Comparison of ENCODE assay signal across 10 mouse cellular contexts in genomic region chr4:63021034-63021700, GRCm38 (mm10). TPM values are rescaled to one million over a fixed set of nuclear protein-coding genes. Genes with fewer than 3 reads are reported as not detected.
A peak's percentile ranks its signal among the peaks of the same experiment; 100 is the strongest.
DNase-seq lines count a peak whose midpoint lies in the region; ATAC-seq and TF ChIP-seq lines count a peak whose summit lies in the region.
"Had no signal": no experiment of that assay in that cellular context is flagged by ENCODE, and none has a peak within 500 bp of the region (broad histone marks: within the 10 kb centered on the region; RNA-seq: fewer than 3 reads in every experiment).

No protein-coding gene starts in this region.

- no peaks in the 10 kb centered on the region for H3K27me3 ChIP-seq in lung, embryonic 15.5 days
- H3K27me3 ChIP-seq in limb, embryonic 13.5 days = no peaks in the 10 kb centered on the region

- peak; percentile 37 for DNase-seq in adrenal gland, postnatal 10 days
- DNase-seq in adrenal gland, postnatal 4 days (ENCODE audit: low spot score in 2 of 2) = no peak
- DNase-seq in lung, adult 18-20 months = no peak
- DNase-seq in heart, postnatal 14 days = peak; percentile 53 to 54
- no peak for DNase-seq in left cerebral cortex, adult 2 months (ENCODE audit: extremely low spot score in 1 of 2, low spot score in 2 of 2)
- DNase-seq in frontal cortex, postnatal 14 days (ENCODE audit: low spot score in 2 of 2) = no peak

- ATAC-seq in lung, embryonic 15.5 days (ENCODE audit: borderline replicate concordance, extremely low read depth, low FRiP score, low TSS enrichment) = peak; percentile 36
- no peak for ATAC-seq in limb, embryonic 13.5 days (ENCODE audit: low FRiP score, low read depth)
- ATAC-seq: midbrain, embryonic 16.5 days had no signal

- no peak overlapping the region for H3K4me3 ChIP-seq in lung, embryonic 15.5 days
- no peak overlapping the region for H3K4me3 ChIP-seq in limb, embryonic 13.5 days
- H3K4me3 ChIP-seq in left cerebral cortex, adult 2 months = no peak overlapping the region
- H3K4me3 ChIP-seq: heart, adult 2 months had no signal

- no peak overlapping the region for H3K9ac ChIP-seq in lung, embryonic 15.5 days
- no peak overlapping the region for H3K9ac ChIP-seq in limb, embryonic 13.5 days

- peak overlapping the region; percentile 13; the same call in 1 of the 2 replicates for H3K27ac ChIP-seq in lung, embryonic 15.5 days
- 0 out of 2 replicates have a peak overlapping the region, but pooled peaks have one; percentile 10 for H3K27ac ChIP-seq in limb, embryonic 13.5 days
- no peak overlapping the region for H3K27ac ChIP-seq in left cerebral cortex, adult 2 months
- H3K27ac ChIP-seq: heart, adult 2 months had no signal

- no peak for TF ChIP-seq CTCF in left cerebral cortex, adult 2 months (IDR thresholded peaks at IDR 0.05)

- peaks cover 20% of the 10 kb centered on the region for H3K4me1 ChIP-seq in lung, embryonic 15.5 days
- H3K4me1 ChIP-seq in limb, embryonic 13.5 days = peaks cover 19% of the 10 kb centered on the region

- H3K36me3 ChIP-seq in lung, embryonic 15.5 days = no peaks in the 10 kb centered on the region
- peaks cover 4% of the 10 kb centered on the region; the same call in 1 of the 2 replicates for H3K36me3 ChIP-seq in limb, embryonic 13.5 days

- H3K4me2 ChIP-seq in lung, embryonic 15.5 days = no peak overlapping the region
- no peak overlapping the region for H3K4me2 ChIP-seq in limb, embryonic 13.5 days (replicated peaks)

- H3K9me3 ChIP-seq in lung, embryonic 15.5 days = no peaks in the 10 kb centered on the region
- H3K9me3 ChIP-seq in limb, embryonic 13.5 days = no peaks in the 10 kb centered on the region

- intact Hi-C loops in heart, postnatal 14 days (cut with DNase I) = loop anchor here (5.0 kb wide), 2 partner anchors 91 to 239 kb away; no protein-coding TSS in a partner anchor
- intact Hi-C loops in left cerebral cortex, adult 2 months (cut with DNase I) = no loop called here

- WGBS in lung, embryonic 15.5 days = 42% methylated on average over 6 of the region's 6 CpGs
- 64% methylated on average over 6 of the region's 6 CpGs for WGBS in limb, embryonic 13.5 days

RNA-seq across cellular contexts. Expression of gene Zfp618, which starts 55.8 kb away (rescaled TPM):
- total RNA-seq in adrenal gland, postnatal 10 days (2021) = 10 to 100 TPM in 1 of 2 experiments, 1 to 10 TPM in 1; 9.1 to 11.0 TPM
- total RNA-seq in adrenal gland, postnatal 4 days (2021) = 10 to 100 TPM; 18.7 to 22.7 TPM
- 22.0 and 25.0 TPM in 2 replicates for polyA plus RNA-seq in lung, embryonic 15.5 days (2015; fragmentation: Nextera tagmentation; extraction: Ambion mirVana)
- total RNA-seq in heart, postnatal 14 days (2021) = 1 to 10 TPM; 1.6 to 1.8 TPM
- 39.2 and 44.0 TPM in 2 replicates for polyA plus RNA-seq in limb, embryonic 13.5 days (2015; fragmentation: Nextera tagmentation; extraction: Ambion mirVana)
- 1 to 10 TPM; 5.9 to 6.2 TPM for total RNA-seq in left cerebral cortex, adult 2 months (2021)

Comparison
In these comparisons a context has a peak if more than half of its experiments do, and no peak if none do; other contexts are left out.
1. DNase-seq: peak in adrenal gland, postnatal 10 days (single experiment) and heart, postnatal 14 days (2 of 2); none in adrenal gland, postnatal 4 days (0 of 2), lung, adult 18-20 months (0 of 2), left cerebral cortex, adult 2 months (0 of 2) and frontal cortex, postnatal 14 days (0 of 2).